Mouse (Mus musculus) lung, adult 2 months (tissue): ENCODE measurements around the gene Afmid. TPM values are rescaled to one million over a fixed set of nuclear protein-coding genes. Genes with fewer than 3 reads are reported as not detected.
A peak's percentile ranks its signal among the peaks of the same experiment; 100 is the strongest.
"Not testable (repeated sequence)": the region's sequence is repeated elsewhere in the genome, so short reads cannot be mapped to it uniquely, and the experiment has no call there.

Experiments
- DNase-seq: peaks from one replicate; pipeline ENCODE4 v3.0.0; 2022
- H3K4me1 ChIP-seq: fragments of 200-500 bp; 2 replicates; pipeline ENCODE4 v1.6.1; 2011; ENCODE audit warnings: low read length; ENCODE audit not compliant: control insufficient read depth, insufficient read depth
- H3K4me3 ChIP-seq: fragments of 200-500 bp; replicated peaks from 2 replicates; pipeline ENCODE3; 2011; ENCODE audit warnings: low read depth, mild to moderate bottlenecking, control low read depth, low read length; ENCODE audit errors: extremely low read depth
- CTCF ChIP-seq: fragments of 200-500 bp; IDR thresholded peaks from 2 replicates; pipeline ENCODE4 v1.5.1; 2011; ENCODE audit warnings: mild to moderate bottlenecking, low read length, control low read depth; ENCODE audit not compliant: insufficient read depth
- POLR2A ChIP-seq: fragments of 200-500 bp; IDR thresholded peaks from 2 replicates; pipeline ENCODE4 v1.6.1; 2011; ENCODE audit warnings: low read depth, mild to moderate bottlenecking, control low read depth, low read length, borderline replicate concordance; ENCODE audit errors: extremely low read depth
- WGBS: fragments of 180-500 bp; shearing (Covaris S2); methylation state at CpG from one replicate; pipeline ENCODE4 v1.1.7; 2018; 5-methylcytosine and 5-hydroxymethylcytosine counted together
- polyA plus RNA-seq: library from polyadenylated mRNA; depleted of rRNA; stranded (reverse); fragments of >200 nt; gene quantifications from 2 replicates; pipeline ENCODE4 v1.2.3, GENCODE M21; 2012

Afmid gene
- polyA plus RNA-seq, 1 experiment: 6.0 TPM

DNA sequence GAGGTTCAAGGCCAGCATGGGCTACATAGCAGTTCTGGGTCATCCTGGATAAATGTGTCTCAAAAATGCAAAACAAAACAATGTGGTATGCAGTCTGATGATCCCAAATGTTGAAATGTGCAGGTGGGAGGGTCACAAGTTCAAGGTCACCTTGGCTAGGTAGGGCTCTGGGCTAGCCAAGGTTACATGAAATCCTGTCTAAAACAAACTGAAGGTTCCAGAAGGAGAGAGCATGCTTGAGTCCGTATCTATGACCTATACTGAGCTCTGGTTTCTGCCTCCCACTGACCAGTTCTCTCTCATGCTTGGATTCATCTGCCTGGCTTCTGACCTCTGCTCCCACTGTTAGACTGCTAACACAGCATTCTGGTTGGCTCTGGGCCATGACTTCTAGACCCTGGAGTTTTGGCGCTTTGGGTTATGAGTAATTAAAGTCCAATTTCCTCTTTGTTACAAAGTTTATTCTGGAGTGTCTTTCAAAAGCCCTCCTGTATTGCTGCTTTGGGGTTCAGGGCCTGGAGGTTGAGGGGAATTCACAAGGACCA, 4.0 kb downstream of the Afmid start:
- WGBS: 29% methylated on average over 2 of the region's 2 CpGs
- no peak for DNase-seq
- TF ChIP-seq CTCF: no peak
- TF ChIP-seq POLR2A: no peak
- Histone ChIP-seq H3K4me3 (no peak overlapping the region), H3K4me1 (peaks cover 15% of the 10 kb centered on the region)

- DNase-seq: no peak
- TF ChIP-seq POLR2A (no peak), CTCF (no peak)
- 42% methylated on average over 9 of the region's 9 CpGs for WGBS
Measured at GRCm38 (mm10) chr11:117830401-117830800, 4.7 kb downstream of the Afmid start.

DNA sequence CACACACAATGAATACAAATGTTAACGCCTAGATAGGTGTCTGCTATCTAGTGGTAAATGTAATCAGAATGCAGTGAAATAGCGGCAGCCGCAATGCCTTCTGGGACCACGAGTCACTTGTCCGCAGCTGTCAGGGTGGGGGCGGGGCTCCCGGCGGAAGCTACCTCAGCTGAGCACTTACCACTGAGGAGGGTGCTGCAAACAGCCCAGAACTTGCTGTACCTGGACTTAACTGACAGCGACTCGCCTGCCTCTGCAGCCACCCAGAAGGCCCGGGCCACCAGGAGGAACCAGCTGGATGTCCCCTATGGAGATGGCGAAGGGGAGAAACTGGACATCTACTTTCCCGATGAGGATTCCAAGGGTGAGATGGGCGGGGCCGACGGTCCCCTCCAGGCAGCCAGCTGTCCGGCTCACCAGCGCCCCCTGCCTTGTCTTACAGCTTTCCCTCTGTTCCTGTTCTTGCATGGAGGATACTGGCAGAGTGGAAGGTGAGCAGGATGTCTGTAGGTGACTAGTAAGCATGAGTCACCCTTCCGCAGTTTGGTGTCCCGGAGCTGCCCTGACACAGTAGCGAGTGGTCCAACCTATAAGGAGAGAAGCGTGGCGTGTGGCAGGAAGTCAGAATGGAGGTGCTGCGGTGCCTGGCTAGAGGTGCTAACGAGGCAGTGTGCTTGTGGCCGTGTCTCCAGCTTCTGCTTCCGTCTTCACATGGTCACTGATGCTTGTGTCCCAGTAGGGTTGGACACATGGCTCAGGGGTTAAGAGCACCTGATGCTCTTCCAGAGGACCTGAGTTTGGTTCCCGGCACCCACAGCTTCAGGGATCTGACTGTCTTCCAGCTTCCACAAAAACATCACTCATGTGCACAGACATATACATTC, 6.6 kb downstream of the Afmid start:
- H3K4me3 ChIP-seq: peak overlapping the region; percentile 56
- 16% methylated on average over 28 of the region's 28 CpGs for WGBS
- peaks cover 13% of the 10 kb centered on the region for H3K4me1 ChIP-seq
- DNase-seq: peak; percentile 81
- no peak for TF ChIP-seq POLR2A
- peak; percentile 72 for TF ChIP-seq CTCF

More at GRCm38 (mm10) chr11:117830401-117830800, 4.7 kb downstream of the Afmid start:
- no peak overlapping the region for H3K4me3 ChIP-seq
- peaks cover 15% of the 10 kb centered on the region for H3K4me1 ChIP-seq

DNA sequence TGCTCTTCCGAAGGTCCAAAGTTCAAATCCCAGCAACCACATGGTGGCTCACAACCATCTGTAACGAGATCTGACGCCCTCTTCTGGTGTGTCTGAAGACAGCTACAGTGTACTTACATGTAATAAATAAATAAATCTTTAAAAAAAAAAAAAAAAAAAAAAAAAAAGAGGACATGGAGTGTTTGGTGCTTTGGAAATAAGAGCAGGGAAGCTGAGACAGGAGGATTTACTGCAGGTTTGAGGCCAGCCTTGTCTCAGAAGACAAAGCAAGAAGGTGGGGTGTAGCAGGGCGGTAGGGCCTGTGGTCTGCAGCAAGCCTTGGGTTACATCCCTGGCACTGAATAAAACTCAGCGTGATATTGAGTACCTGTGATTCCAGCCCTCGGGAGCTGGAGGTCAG, 7.8 kb downstream of the Afmid start:
- 81% methylated on average over 6 of the region's 6 CpGs for WGBS
- not testable (repeated sequence) for DNase-seq, H3K4me3 ChIP-seq
- H3K4me1 ChIP-seq: peaks cover 10% of the 10 kb centered on the region

DNA sequence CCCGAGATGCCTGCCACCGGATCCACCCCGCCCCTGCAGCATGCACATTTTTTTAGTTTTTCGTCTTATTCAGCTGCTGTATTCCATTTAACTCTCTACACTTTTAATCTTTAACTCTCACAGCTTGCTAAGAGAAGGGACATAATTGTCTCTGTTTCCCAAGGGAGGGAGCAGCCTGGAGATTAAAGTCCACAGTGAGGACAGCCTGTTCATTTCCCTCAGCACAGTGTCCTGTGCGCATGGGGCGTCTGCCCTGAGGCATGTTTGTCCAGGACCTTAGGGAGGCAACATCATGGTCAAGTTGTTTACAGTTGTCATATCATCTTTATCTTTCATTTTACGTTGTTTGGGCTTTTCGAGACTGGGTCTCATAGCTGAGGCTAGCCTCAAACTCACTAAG, 8.4 kb downstream of the Afmid start:
- DNase-seq: no peak
- Histone ChIP-seq H3K4me1 (peaks cover 5% of the 10 kb centered on the region; the same call in 1 of the 2 replicates), H3K4me3 (no peak overlapping the region)
- TF ChIP-seq CTCF (no peak), POLR2A (no peak)
- WGBS: 90% methylated on average over 8 of the region's 8 CpGs

- no peaks in the 10 kb centered on the region for H3K4me1 ChIP-seq
- TF ChIP-seq CTCF (no peak), POLR2A (no peak)
- H3K4me3 ChIP-seq: peak overlapping the region; percentile 14
- 25% methylated on average over 13 of the region's 13 CpGs for WGBS
- peak; percentile 56 for DNase-seq
Measured at GRCm38 (mm10) chr11:117836306-117836705, 10.6 kb downstream of the Afmid start.

- no peak for DNase-seq
- no peak overlapping the region for H3K4me3 ChIP-seq
- 58% methylated on average over 2 of the region's 2 CpGs for WGBS
- H3K4me1 ChIP-seq: no peaks in the 10 kb centered on the region
- TF ChIP-seq POLR2A: no peak
- TF ChIP-seq CTCF: no peak
Measured at GRCm38 (mm10) chr11:117838572-117838971, 12.8 kb downstream of the Afmid start.

GRCm38 (mm10) chr11:117839021-117839420, 13.3 kb downstream of the Afmid start:
- H3K4me3 ChIP-seq: no peak overlapping the region
- no peak for DNase-seq
- no peaks in the 10 kb centered on the region for H3K4me1 ChIP-seq
- WGBS: 83% methylated on average over 1 of the region's 1 CpGs
- TF ChIP-seq CTCF (no peak), POLR2A (no peak)

- TF ChIP-seq CTCF: no peak
- TF ChIP-seq POLR2A: no peak
Measured at GRCm38 (mm10) chr11:117840910-117841309, 15.2 kb downstream of the Afmid start.

DNA sequence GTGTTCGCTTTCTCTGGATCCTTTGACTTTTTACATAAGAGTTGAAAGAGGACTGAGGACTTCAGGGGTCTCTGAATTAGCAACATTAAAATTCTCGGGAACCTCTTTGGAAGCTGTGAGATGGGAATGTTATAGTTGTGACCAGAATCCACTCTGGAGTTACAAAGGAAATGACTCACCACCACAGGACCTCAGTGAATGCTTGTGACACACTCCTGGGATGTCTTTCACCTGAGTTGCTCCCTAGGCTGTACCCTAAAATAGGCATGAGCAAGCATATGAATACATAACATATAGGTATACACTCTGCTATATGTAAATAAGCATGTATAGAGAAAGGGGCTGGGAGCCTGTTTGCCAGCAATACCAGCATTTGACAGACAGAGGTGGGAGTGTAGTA, 17.7 kb downstream of the Afmid start:
- DNase-seq: no peak
- 80% methylated on average over 2 of the region's 2 CpGs for WGBS
- no peak overlapping the region for H3K4me3 ChIP-seq

More at GRCm38 (mm10) chr11:117840910-117841309, 15.2 kb downstream of the Afmid start:
- Histone ChIP-seq H3K4me1 (no peaks in the 10 kb centered on the region), H3K4me3 (no peak overlapping the region)
- 48% methylated on average over 1 of the region's 1 CpGs for WGBS
- DNase-seq: no peak

More for the DNA sequence above, 17.7 kb downstream of the Afmid start:
- TF ChIP-seq POLR2A: no peak
- TF ChIP-seq CTCF: no peak
- H3K4me1 ChIP-seq: peaks cover 5% of the 10 kb centered on the region
